Mouse (Mus musculus) liver, embryonic 16.5 days (tissue): ENCODE data around the gene Myo9b. TPM values are rescaled to one million over a fixed set of nuclear protein-coding genes. Genes with fewer than 3 reads are reported as not detected.

ENCODE experiments used
- ATAC-seq: fragments of 200-750 bp; cut with Nextera tagmentation; 2 replicates; pipeline ENCODE4 v1.8.0; 2017; ENCODE audit warnings: low read depth, mild to moderate bottlenecking, moderate number of reproducible peaks, moderate library complexity
- H3K27ac ChIP-seq: fragments of 300-500 bp; sonication (generic); 2 replicates; pipeline ENCODE4 v1.5.1; 2014; ENCODE audit warnings: mild to moderate bottlenecking, low read length
- H3K27me3 ChIP-seq: fragments of 300-500 bp; sonication (generic); 2 replicates; pipeline ENCODE4 v1.6.1; 2014; ENCODE audit warnings: low read depth, low read length, mixed read lengths; ENCODE audit not compliant: control insufficient read depth, insufficient read depth
- H3K36me3 ChIP-seq: fragments of 300-500 bp; sonication (generic); 2 replicates; pipeline ENCODE4 v1.6.1; 2014; ENCODE audit warnings: mild to moderate bottlenecking; ENCODE audit not compliant: control insufficient read depth, insufficient read depth
- H3K4me1 ChIP-seq: fragments of 300-500 bp; sonication (generic); 2 replicates; pipeline ENCODE4 v1.6.1; 2014; ENCODE audit warnings: low read depth, low read length, mixed read lengths; ENCODE audit not compliant: control insufficient read depth
- H3K4me2 ChIP-seq: fragments of 300-500 bp; sonication (generic); 2 replicates; pipeline ENCODE4 v1.6.1; 2014; ENCODE audit warnings: low read depth, low read length, mixed read lengths
- H3K4me3 ChIP-seq: fragments of 300-500 bp; sonication (generic); 2 replicates; pipeline ENCODE4 v1.5.1; 2014; ENCODE audit warnings: low read depth, mild to moderate bottlenecking, low read length
- H3K9ac ChIP-seq: fragments of 300-500 bp; sonication (generic); 2 replicates; pipeline ENCODE4 v1.6.1; 2014; ENCODE audit warnings: low read depth, low read length
- H3K9me3 ChIP-seq: fragments of 300-500 bp; sonication (generic); replicated peaks from 2 replicates; pipeline ENCODE4 v1.6.1; 2016; ENCODE audit warnings: low read length; ENCODE audit not compliant: control insufficient read depth
- WGBS: fragments of 180-500 bp; shearing (Covaris S2); extraction: QIAGEN DNeasy Blood & Tissue Kit; methylation state at CpG from one replicate; pipeline ENCODE4 v1.1.7; 2014; ENCODE audit not compliant: insufficient replicate concordance; 5-methylcytosine and 5-hydroxymethylcytosine counted together
- polyA plus RNA-seq: library from polyadenylated mRNA; unstranded; fragments of >200 nt; fragmentation: Nextera tagmentation; extraction: Ambion mirVana; gene quantifications from 2 replicates; pipeline ENCODE4 v1.2.1, GENCODE M21; 2015

Myo9b gene
- polyA plus RNA-seq, 1 experiment from 2014 or later: 7.8 TPM

- WGBS: 72% methylated on average over 3 of the region's 3 CpGs
Measured at GRCm38 (mm10) chr8:71358026-71358425, 85.5 kb downstream of the Myo9b start.

GRCm38 (mm10) chr8:71366771-71367528, 94.4 kb downstream of the Myo9b start, which contains the start of gene Use1:
TSS of gene Use1 (plus strand) at chr8:71366848.
- Histone ChIP-seq H3K4me3 (peak within 1 kb of the TSS; percentile 66), H3K9me3 (no peaks in the 10 kb centered on the region), H3K4me2 (peak within 1 kb of the TSS; percentile 83), H3K27me3 (no peaks in the 10 kb centered on the region), H3K36me3 (no peaks in the 10 kb centered on the region; the same call in 1 of the 2 replicates), H3K4me1 (peaks cover 30% of the 10 kb centered on the region), H3K9ac (peak within 1 kb of the TSS; percentile 57), H3K27ac (peak within 1 kb of the TSS; percentile 83)
- peak; percentile 66 for ATAC-seq
- WGBS: under 1% methylated on average over 56 of the region's 56 CpGs

More at GRCm38 (mm10) chr8:71358026-71358425, 85.5 kb downstream of the Myo9b start:
- Histone ChIP-seq H3K4me3 (no peak overlapping the region), H3K27ac (no peak overlapping the region), H3K27me3 (no peaks in the 10 kb centered on the region), H3K9ac (no peak overlapping the region), H3K9me3 (no peaks in the 10 kb centered on the region), H3K36me3 (peaks cover 11% of the 10 kb centered on the region), H3K4me1 (no peaks in the 10 kb centered on the region), H3K4me2 (no peak overlapping the region)
- ATAC-seq: no peak

DNA sequence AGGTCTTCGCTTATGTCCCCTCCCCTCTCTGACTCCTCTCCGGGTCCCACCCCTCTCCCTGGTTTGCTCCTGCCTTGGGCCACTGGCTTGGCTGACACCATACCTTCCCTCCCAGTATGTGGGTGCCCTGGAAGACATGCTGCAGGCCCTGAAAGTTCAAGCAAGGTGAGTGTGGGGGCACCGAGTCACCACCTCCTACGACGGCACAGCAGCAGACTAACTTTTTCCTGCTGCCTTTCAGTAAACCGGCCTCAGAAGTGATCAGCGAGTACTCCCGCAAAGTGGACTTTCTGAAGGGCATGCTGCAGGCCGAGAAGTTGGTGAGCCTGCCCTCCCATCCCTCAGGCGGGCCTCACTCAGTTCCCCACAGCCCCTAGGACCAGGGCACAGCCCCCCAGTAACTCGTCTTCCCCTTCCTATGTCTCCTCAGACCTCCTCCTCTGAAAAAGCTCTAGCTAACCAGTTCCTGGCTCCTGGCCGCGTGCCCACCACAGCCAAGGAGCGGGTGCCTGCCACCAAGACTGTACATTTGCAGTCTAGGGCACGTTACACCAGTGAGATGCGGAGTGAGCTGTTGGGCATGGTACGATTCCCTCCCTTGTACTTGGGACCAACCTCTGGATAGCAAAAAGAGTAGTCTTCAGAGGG, 95.1 kb downstream of the Myo9b start:
- no peaks in the 10 kb centered on the region for H3K9me3 ChIP-seq
- peak overlapping the region; percentile 78 for H3K4me2 ChIP-seq
- H3K27me3 ChIP-seq: no peaks in the 10 kb centered on the region
- H3K27ac ChIP-seq: peak overlapping the region; percentile 83
- peak overlapping the region; percentile 66 for H3K4me3 ChIP-seq
- H3K36me3 ChIP-seq: no peaks in the 10 kb centered on the region; the same call in 1 of the 2 replicates
- no peak for ATAC-seq
- peaks cover 30% of the 10 kb centered on the region for H3K4me1 ChIP-seq
- H3K9ac ChIP-seq: peak overlapping the region; percentile 57
- WGBS: 34% methylated on average over 17 of the region's 17 CpGs

DNA sequence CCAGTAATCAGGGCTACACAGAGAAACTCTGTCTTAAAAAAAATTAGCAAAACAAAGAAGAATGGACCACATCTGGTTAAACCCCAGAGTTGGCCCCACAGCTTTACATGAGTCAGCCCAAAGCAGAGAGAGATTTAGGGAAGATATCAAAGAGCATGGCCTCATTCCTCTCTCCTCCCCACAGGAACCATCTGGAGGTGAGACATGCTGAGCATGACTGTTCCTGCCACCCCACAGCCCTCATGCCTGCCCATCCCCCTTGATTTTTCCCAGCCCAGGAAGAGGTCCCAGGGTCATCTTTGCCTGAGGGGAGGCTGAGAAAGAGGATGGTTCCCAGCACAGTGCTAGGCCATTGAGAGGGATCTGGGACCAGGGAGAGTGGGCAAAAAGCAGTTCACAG, 95.9 kb downstream of the Myo9b start:
- ATAC-seq: no peak

DNA sequence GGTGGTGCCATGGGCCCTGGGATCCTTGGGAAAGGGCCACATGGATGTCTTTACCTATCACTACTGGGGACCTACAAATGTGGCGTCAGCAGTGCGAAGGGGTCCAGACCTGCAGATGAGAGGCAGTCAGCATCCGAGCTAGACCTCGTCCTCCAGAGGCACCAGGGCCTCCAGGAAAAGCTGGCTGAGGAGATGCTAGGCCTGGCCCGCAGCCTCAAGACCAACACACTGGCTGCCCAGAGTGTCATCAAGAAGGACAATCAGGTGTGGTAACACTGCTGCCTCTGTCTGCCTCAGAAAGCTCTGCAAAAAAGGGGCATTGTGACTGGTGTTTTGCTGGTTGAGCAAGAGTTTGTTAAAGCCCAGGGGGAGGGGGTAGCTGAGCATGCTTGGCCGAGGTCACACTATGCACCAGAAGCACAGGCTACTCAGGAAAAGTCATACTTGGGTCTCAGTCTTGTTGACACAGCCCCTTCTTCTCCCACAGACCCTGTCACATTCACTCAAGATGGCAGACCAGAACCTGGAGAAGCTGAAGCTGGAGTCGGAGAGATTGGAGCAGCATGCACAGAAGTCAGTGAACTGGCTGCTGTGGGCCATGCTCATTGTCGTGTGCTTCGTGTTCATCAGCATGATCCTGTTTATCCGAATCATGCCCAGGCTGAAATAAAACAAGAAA, 96.7 kb downstream of the Myo9b start:
- ATAC-seq: no peak
- WGBS: 79% methylated on average over 10 of the region's 10 CpGs
- Histone ChIP-seq H3K36me3 (no peaks in the 10 kb centered on the region; the same call in 1 of the 2 replicates), H3K27ac (no peak overlapping the region), H3K27me3 (no peaks in the 10 kb centered on the region), H3K4me3 (no peak overlapping the region), H3K4me1 (peaks cover 30% of the 10 kb centered on the region), H3K9ac (no peak overlapping the region), H3K9me3 (no peaks in the 10 kb centered on the region), H3K4me2 (no peak overlapping the region)

More for the DNA sequence above, 95.9 kb downstream of the Myo9b start:
- H3K9ac ChIP-seq: no peak overlapping the region; the same call in 1 of the 2 replicates
- H3K9me3 ChIP-seq: no peaks in the 10 kb centered on the region
- no peaks in the 10 kb centered on the region for H3K27me3 ChIP-seq
- peaks cover 30% of the 10 kb centered on the region for H3K4me1 ChIP-seq
- H3K27ac ChIP-seq: no peak overlapping the region
- H3K4me3 ChIP-seq: peak overlapping the region; percentile 66; the same call in 1 of the 2 replicates
- no peaks in the 10 kb centered on the region; the same call in 1 of the 2 replicates for H3K36me3 ChIP-seq
- peak overlapping the region; percentile 78; the same call in 1 of the 2 replicates for H3K4me2 ChIP-seq

DNA sequence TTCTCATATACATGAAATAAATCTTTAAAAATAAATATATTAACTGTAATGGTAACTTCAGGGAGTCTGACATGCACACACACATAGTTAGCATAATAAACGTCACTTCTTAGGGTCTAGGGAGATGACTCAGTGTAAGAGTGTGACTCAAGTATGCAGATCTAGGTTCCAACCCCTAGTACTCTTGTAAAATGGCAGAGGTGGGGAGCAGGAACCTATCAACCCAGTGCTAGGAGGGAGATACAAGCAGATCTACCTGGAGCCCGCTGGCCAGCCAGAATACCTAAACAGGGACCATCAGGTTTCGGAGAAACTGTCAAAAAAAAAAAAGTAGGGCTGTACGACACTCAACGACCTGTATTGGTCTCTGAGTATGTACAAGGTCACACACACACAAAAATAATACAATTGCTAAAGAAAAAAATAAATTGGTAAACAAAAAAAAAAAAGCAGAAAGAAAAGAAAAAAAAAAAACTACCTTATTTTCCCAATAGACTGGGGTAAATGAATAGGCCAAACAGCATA, 98.3 kb downstream of the Myo9b start:
- H3K4me3 ChIP-seq: peak overlapping the region; percentile 85
- no peak for ATAC-seq

GRCm38 (mm10) chr8:71371236-71371848, 98.8 kb downstream of the Myo9b start, which contains the start of gene Ocel1:
TSS of gene Ocel1 (plus strand) at chr8:71371298.
- Histone ChIP-seq H3K9me3 (no peaks in the 10 kb centered on the region), H3K36me3 (no peaks in the 10 kb centered on the region; the same call in 1 of the 2 replicates), H3K9ac (peak within 1 kb of the TSS; percentile 83), H3K27me3 (peaks cover 5% of the 10 kb centered on the region; the same call in 1 of the 2 replicates), H3K4me3 (peak within 1 kb of the TSS; percentile 85), H3K4me2 (peak within 1 kb of the TSS; percentile 56), H3K27ac (peak within 1 kb of the TSS; percentile 90), H3K4me1 (peaks cover 41% of the 10 kb centered on the region)
- ATAC-seq: peak; percentile 89
- WGBS: under 1% methylated on average over 66 of the region's 68 CpGs

More for the DNA sequence above, 98.3 kb downstream of the Myo9b start:
- peak overlapping the region; percentile 4; the same call in 1 of the 2 replicates for H3K9ac ChIP-seq
- H3K9me3 ChIP-seq: no peaks in the 10 kb centered on the region
- no peaks in the 10 kb centered on the region; the same call in 1 of the 2 replicates for H3K36me3 ChIP-seq
- no peaks in the 10 kb centered on the region for H3K27me3 ChIP-seq
- no peak overlapping the region; the same call in 1 of the 2 replicates for H3K27ac ChIP-seq
- H3K4me2 ChIP-seq: peak overlapping the region; percentile 56
- WGBS: 9% methylated on average over 5 of the region's 5 CpGs
- peaks cover 38% of the 10 kb centered on the region for H3K4me1 ChIP-seq

- H3K27me3 ChIP-seq: peaks cover 15% of the 10 kb centered on the region
- no peak overlapping the region for H3K4me2 ChIP-seq
- H3K4me1 ChIP-seq: peaks cover 44% of the 10 kb centered on the region
- no peaks in the 10 kb centered on the region for H3K9me3 ChIP-seq
- no peaks in the 10 kb centered on the region; the same call in none of the 2 replicates for H3K36me3 ChIP-seq
- H3K4me3 ChIP-seq: no peak overlapping the region
- ATAC-seq: no peak
- no peak overlapping the region for H3K9ac ChIP-seq
- WGBS: 81% methylated on average over 12 of the region's 12 CpGs
- H3K27ac ChIP-seq: no peak overlapping the region
Measured at GRCm38 (mm10) chr8:71372427-71372826, 99.9 kb downstream of the Myo9b start.
